Mouse (Mus musculus): ENCODE measurements around the gene Epha2.

- no peak for TF ChIP-seq POLR2A (IDR thresholded peaks at IDR 0.05; ENCODE audit: borderline replicate concordance, low read depth, low read length)
- TF ChIP-seq CTCF (IDR thresholded peaks at IDR 0.05; ENCODE audit: low read depth, low read length) = no peak
Observed at GRCm38 (mm10) chr4:141306057-141306456, 5.0 kb downstream of the Epha2 start.
